In genomic region chr2:151903267-151903666, GRCm38 (mm10) we compare ENCODE assay signal across 25 mouse cellular contexts. TPM values are rescaled to one million over a fixed set of nuclear protein-coding genes. Genes with fewer than 3 reads are reported as not detected.
"Had no signal": no experiment of that assay in that cellular context is flagged by ENCODE, and none has a peak within 500 bp of the region (broad histone marks: within the 10 kb centered on the region; RNA-seq: fewer than 3 reads in every experiment).

No protein-coding gene starts in this region.

- H3K27ac ChIP-seq: embryonic facial prominence, embryonic 10.5 days; embryonic facial prominence, embryonic 12.5 days; embryonic facial prominence, embryonic 13.5 days; embryonic facial prominence, embryonic 15.5 days; forebrain, embryonic 10.5 days; forebrain, embryonic 12.5 days; forebrain, embryonic 13.5 days; forebrain, embryonic 15.5 days; gastrocnemius, adult 2 months; heart, adult 2 months had no signal

- H3K4me3 ChIP-seq: embryonic facial prominence, embryonic 10.5 days; embryonic facial prominence, embryonic 12.5 days; embryonic facial prominence, embryonic 13.5 days; embryonic facial prominence, embryonic 15.5 days; erythroblast, embryonic 14.5 days; forebrain, embryonic 10.5 days; forebrain, embryonic 12.5 days; forebrain, embryonic 13.5 days; forebrain, embryonic 15.5 days; gastrocnemius, adult 2 months; heart, adult 2 months had no signal

- H3K36me3 ChIP-seq: embryonic facial prominence, embryonic 10.5 days; embryonic facial prominence, embryonic 12.5 days; embryonic facial prominence, embryonic 13.5 days; embryonic facial prominence, embryonic 15.5 days; forebrain, embryonic 10.5 days; forebrain, embryonic 12.5 days; forebrain, embryonic 15.5 days had no signal

- H3K4me1 ChIP-seq: embryonic facial prominence, embryonic 12.5 days; embryonic facial prominence, embryonic 15.5 days; forebrain, embryonic 12.5 days; forebrain, embryonic 13.5 days; forebrain, embryonic 15.5 days had no signal

- DNase-seq: cerebellum, adult 2 months; cerebellum, adult 8-10 months; cerebellum, adult 9-10 months; cerebellum, adult 9-11 months; embryo, embryonic 11 days; forebrain, postnatal 0 days; gastrocnemius, postnatal 10 days; gastrocnemius, postnatal 14 days; gastrocnemius, postnatal 25 days; gastrocnemius, postnatal 36 days; heart, adult 18-20 months; heart, adult 2 months had no signal

- H3K9ac ChIP-seq: embryonic facial prominence, embryonic 12.5 days; embryonic facial prominence, embryonic 13.5 days; embryonic facial prominence, embryonic 15.5 days; forebrain, embryonic 12.5 days; forebrain, embryonic 13.5 days; forebrain, embryonic 15.5 days; forebrain, postnatal 0 days had no signal

- H3K9me3 ChIP-seq: embryonic facial prominence, embryonic 10.5 days; embryonic facial prominence, embryonic 12.5 days; embryonic facial prominence, embryonic 13.5 days; embryonic facial prominence, embryonic 15.5 days; forebrain, embryonic 10.5 days; forebrain, embryonic 12.5 days; forebrain, embryonic 13.5 days; forebrain, embryonic 15.5 days had no signal

- H3K27me3 ChIP-seq: embryonic facial prominence, embryonic 12.5 days; embryonic facial prominence, embryonic 13.5 days; embryonic facial prominence, embryonic 15.5 days; forebrain, embryonic 12.5 days; forebrain, embryonic 13.5 days; forebrain, embryonic 15.5 days had no signal

- H3K4me2 ChIP-seq: embryonic facial prominence, embryonic 12.5 days; embryonic facial prominence, embryonic 13.5 days; embryonic facial prominence, embryonic 15.5 days; forebrain, embryonic 12.5 days; forebrain, embryonic 13.5 days; forebrain, embryonic 15.5 days had no signal

- ATAC-seq: forebrain, embryonic 13.5 days; forebrain, embryonic 14.5 days; forebrain, embryonic 15.5 days; forebrain, embryonic 16.5 days; forebrain, postnatal 0 days had no signal

RNA-seq across cellular contexts. Expression of gene Angpt4, which starts 7.7 kb away (rescaled TPM):
- polyA plus RNA-seq: erythroblast, embryonic 14.5 days; forebrain, embryonic 11.5 days; forebrain, embryonic 13.5 days; forebrain, embryonic 14.5 days; forebrain, embryonic 15.5 days had no signal
